Mouse (Mus musculus) erythroblast, embryonic 14.5 days (primary cell): ENCODE measurements around the gene Col23a1.

Experiments
- GATA1 ChIP-seq: IDR thresholded peaks from 2 replicates; pipeline ENCODE4 v1.6.1; 2012; ENCODE audit warnings: low read length, inconsistent platforms, mixed read lengths
- TAL1 ChIP-seq: IDR thresholded peaks from 3 replicates; pipeline ENCODE4 v1.6.1; 2012; ENCODE audit warnings: low read length, inconsistent platforms, mixed read lengths

- TF ChIP-seq GATA1 (no peak), TAL1 (no peak)
Measured at GRCm38 (mm10) chr11:51565062-51565461, 275.3 kb downstream of the Col23a1 start.
